Mouse (Mus musculus) kidney, embryonic 15.5 days (tissue): ENCODE measurements around the gene Rdh1. TPM values are rescaled to one million over a fixed set of nuclear protein-coding genes. Genes with fewer than 3 reads are reported as not detected.
"Not testable (repeated sequence)": the region's sequence is repeated elsewhere in the genome, so short reads cannot be mapped to it uniquely, and the experiment has no call there.

Experiments
- ATAC-seq: fragments of 200-750 bp; cut with Nextera tagmentation; replicated peaks from 2 replicates; pipeline ENCODE4 v1.8.0; 2017; ENCODE audit warnings: moderate TSS enrichment; ENCODE audit not compliant: low FRiP score
- H3K27ac ChIP-seq: fragments of 300-500 bp; sonication (generic); 2 replicates; pipeline ENCODE4 v1.5.1; 2015; ENCODE audit warnings: mild to moderate bottlenecking, inconsistent platforms
- H3K27me3 ChIP-seq: fragments of 300-500 bp; sonication (generic); 2 replicates; pipeline ENCODE4 v1.6.1; 2015; ENCODE audit warnings: inconsistent platforms
- H3K36me3 ChIP-seq: fragments of 300-500 bp; sonication (generic); 2 replicates; pipeline ENCODE4 v1.6.1; 2015; ENCODE audit warnings: inconsistent platforms
- H3K4me1 ChIP-seq: fragments of 300-500 bp; sonication (generic); 2 replicates; pipeline ENCODE4 v1.6.1; 2015; ENCODE audit warnings: inconsistent platforms
- H3K4me2 ChIP-seq: fragments of 300-500 bp; sonication (generic); 2 replicates; pipeline ENCODE4 v1.6.1; 2015; ENCODE audit warnings: moderate library complexity, mild to moderate bottlenecking, inconsistent platforms
- H3K4me3 ChIP-seq: fragments of 300-500 bp; sonication (generic); replicated peaks from 2 replicates; pipeline ENCODE4 v1.5.1; 2015; ENCODE audit warnings: mild to moderate bottlenecking, inconsistent platforms
- H3K9ac ChIP-seq: fragments of 300-500 bp; sonication (generic); 2 replicates; pipeline ENCODE4 v1.6.1; 2015; ENCODE audit warnings: mild to moderate bottlenecking, inconsistent platforms
- H3K9me3 ChIP-seq: fragments of 300-500 bp; sonication (generic); replicated peaks from 2 replicates; pipeline ENCODE4 v1.6.1; 2016; ENCODE audit warnings: inconsistent platforms
- WGBS: fragments of 180-500 bp; shearing (Covaris S2); methylation state at CpG from one replicate; pipeline ENCODE4 v1.1.7; 2015; ENCODE audit warnings: mixed read lengths; 5-methylcytosine and 5-hydroxymethylcytosine counted together
- polyA plus RNA-seq: library from polyadenylated mRNA; unstranded; fragments of >200 nt; fragmentation: Nextera tagmentation; extraction: Ambion mirVana; gene quantifications from 2 replicates; pipeline ENCODE4 v1.2.1, GENCODE M21; 2015

Rdh1 gene
- polyA plus RNA-seq, 1 experiment from 2014 or later = 0.12 TPM

GRCm38 (mm10) chr10:127801612-127802011 lies 42.1 kb downstream of the Rdh1 start:
- Histone ChIP-seq H3K9me3 (no peaks in the 10 kb centered on the region), H3K27ac (no peak overlapping the region), H3K4me2 (no peak overlapping the region), H3K4me1 (no peaks in the 10 kb centered on the region), H3K9ac (no peak overlapping the region), H3K4me3 (no peak overlapping the region), H3K36me3 (no peaks in the 10 kb centered on the region), H3K27me3 (no peaks in the 10 kb centered on the region)
- ATAC-seq = no peak
- WGBS = 90% methylated on average over 2 of the region's 2 CpGs

- no peak overlapping the region for H3K4me2 ChIP-seq
- H3K36me3 ChIP-seq = no peaks in the 10 kb centered on the region
- no peak overlapping the region for H3K27ac ChIP-seq
- H3K9me3 ChIP-seq = no peaks in the 10 kb centered on the region
- no peak for ATAC-seq
- H3K4me1 ChIP-seq = no peaks in the 10 kb centered on the region
- 79% methylated on average over 5 of the region's 5 CpGs for WGBS
- no peak overlapping the region for H3K9ac ChIP-seq
- no peak overlapping the region for H3K4me3 ChIP-seq
- no peaks in the 10 kb centered on the region for H3K27me3 ChIP-seq
Observed at GRCm38 (mm10) chr10:127802236-127802635, 42.7 kb downstream of the Rdh1 start.

GRCm38 (mm10) chr10:127804416-127804815 lies 44.9 kb downstream of the Rdh1 start:
- H3K4me3 ChIP-seq = no peak overlapping the region
- H3K4me2 ChIP-seq = no peak overlapping the region
- H3K27ac ChIP-seq = no peak overlapping the region
- no peak overlapping the region for H3K9ac ChIP-seq
- H3K36me3 ChIP-seq = no peaks in the 10 kb centered on the region
- no peaks in the 10 kb centered on the region for H3K27me3 ChIP-seq
- whole genome bisulfite sequencing = 66% methylated on average over 7 of the region's 7 CpGs
- H3K4me1 ChIP-seq = no peaks in the 10 kb centered on the region
- H3K9me3 ChIP-seq = no peaks in the 10 kb centered on the region
- ATAC-seq = no peak

GRCm38 (mm10) chr10:127815888-127816287 lies 56.4 kb downstream of the Rdh1 start:
- Histone ChIP-seq H3K4me2 (no peak overlapping the region), H3K36me3 (no peaks in the 10 kb centered on the region), H3K27ac (no peak overlapping the region), H3K4me3 (no peak overlapping the region), H3K9me3 (0 out of 2 replicates have a peak, but pooled peaks cover 2% of the 10 kb centered on the region), H3K4me1 (no peaks in the 10 kb centered on the region), H3K27me3 (no peaks in the 10 kb centered on the region), H3K9ac (no peak overlapping the region)
- no peak for ATAC-seq

GRCm38 (mm10) chr10:127817268-127817910 lies 57.9 kb downstream of the Rdh1 start:
- not testable (repeated sequence) for H3K27me3 ChIP-seq, H3K9me3 ChIP-seq, H3K36me3 ChIP-seq, H3K9ac ChIP-seq, H3K27ac ChIP-seq, H3K4me3 ChIP-seq, H3K4me2 ChIP-seq, H3K4me1 ChIP-seq, ATAC-seq
- 75% methylated on average over 4 of the region's 4 CpGs for WGBS

Other genes starting within 250 kb of the Rdh1 start
- gene Ndufa4l2, start 244.8 kb upstream of the Rdh1 start, polyA plus RNA-seq = 51.2 and 72.2 TPM in 2 replicates
- 99.8 and 111 TPM in 2 replicates for gene Shmt2, start 237.3 kb upstream of the Rdh1 start, polyA plus RNA-seq
- gene Nxph4, start 225.2 kb upstream of the Rdh1 start, polyA plus RNA-seq = 1.7 and 3.3 TPM in 2 replicates
- 52.4 and 65.0 TPM in 2 replicates for gene Lrp1, start 138.6 kb upstream of the Rdh1 start, polyA plus RNA-seq
- 26.5 and 27.2 TPM in 2 replicates for gene Stat6, start 116.7 kb upstream of the Rdh1 start, polyA plus RNA-seq
- 10.9 TPM in 2 replicates for gene Nemp1, start 92.8 kb upstream of the Rdh1 start, polyA plus RNA-seq
- gene Nab2, start 91.2 kb upstream of the Rdh1 start, polyA plus RNA-seq = 27.1 and 30.8 TPM in 2 replicates
- 0.65 and 0.81 TPM in 2 replicates for gene Myo1a, start 54.6 kb upstream of the Rdh1 start, polyA plus RNA-seq
- gene Tac2, start 35.2 kb upstream of the Rdh1 start, polyA plus RNA-seq = 2.2 and 2.3 TPM in 2 replicates
- 3.9 TPM in 2 replicates for gene Zbtb39, start 20.2 kb upstream of the Rdh1 start, polyA plus RNA-seq
- 7.5 and 8.3 TPM in 2 replicates for gene Gpr182, start 8.0 kb upstream of the Rdh1 start, polyA plus RNA-seq
- gene Rdh16f1, start 66 bp downstream of the Rdh1 start, polyA plus RNA-seq = 0.34 TPM in 1 of 2 replicates, not detected in the other
- 0.19 TPM in 1 of 2 replicates, not detected in the other for gene Rdh9, start 16.7 kb downstream of the Rdh1 start, polyA plus RNA-seq
- gene Rdh16, start 41.4 kb downstream of the Rdh1 start, polyA plus RNA-seq = 0.36 and 0.45 TPM in 2 replicates
- gene Rdh19, start 90.2 kb downstream of the Rdh1 start, polyA plus RNA-seq = 2.0 TPM in 2 replicates
- gene Rdh16f2, start 106.8 kb downstream of the Rdh1 start, polyA plus RNA-seq = 0.64 and 0.72 TPM in 2 replicates
- gene Rdh7, start 129.1 kb downstream of the Rdh1 start, polyA plus RNA-seq = not detected in 2 replicates
- 0.08 TPM in 1 of 2 replicates, not detected in the other for gene Sdr9c7, start 138.8 kb downstream of the Rdh1 start, polyA plus RNA-seq
- not detected in 2 replicates for gene Hsd17b6, start 247.9 kb downstream of the Rdh1 start, polyA plus RNA-seq